Mouse (Mus musculus) cerebellum, adult 2 months (tissue): ENCODE data around the gene Meis1.

ENCODE experiments used
- CTCF ChIP-seq: fragments of 200-500 bp; IDR thresholded peaks from 2 replicates; pipeline ENCODE4 v1.5.1; 2011; ENCODE audit warnings: low read depth, mild to moderate bottlenecking, control low read depth, low read length, moderate library complexity, borderline replicate concordance; ENCODE audit not compliant: insufficient read depth
- POLR2A ChIP-seq: fragments of 200-500 bp; IDR thresholded peaks from 2 replicates; pipeline ENCODE4 v1.6.1; 2011; ENCODE audit warnings: low read length, control low read depth, borderline replicate concordance; ENCODE audit not compliant: insufficient read depth

- no peak for TF ChIP-seq CTCF
- no peak for TF ChIP-seq POLR2A
These were observed 70.0 kb downstream of the Meis1 start for GRCm38 (mm10) chr11:18948600-18949295.
